Mouse (Mus musculus) layer of hippocampus, postnatal 36 days (tissue): Measurements from ENCODE around the gene Lhfp. TPM values are rescaled to one million over a fixed set of nuclear protein-coding genes. Genes with fewer than 3 reads are reported as not detected.

ENCODE experiments used
- DNase-seq, 2 experiments: peaks; one replicate each; pipeline ENCODE4 v3.0.0; 2022
- total RNA-seq, 2 experiments: library from RNA; stranded (reverse); gene quantifications; 2 replicates each; pipeline ENCODE4 v1.2.3; 2021

Gene Lhfp
- total RNA-seq, 2 experiments from 2014 or later = 18.1 to 19.9 TPM

DNA sequence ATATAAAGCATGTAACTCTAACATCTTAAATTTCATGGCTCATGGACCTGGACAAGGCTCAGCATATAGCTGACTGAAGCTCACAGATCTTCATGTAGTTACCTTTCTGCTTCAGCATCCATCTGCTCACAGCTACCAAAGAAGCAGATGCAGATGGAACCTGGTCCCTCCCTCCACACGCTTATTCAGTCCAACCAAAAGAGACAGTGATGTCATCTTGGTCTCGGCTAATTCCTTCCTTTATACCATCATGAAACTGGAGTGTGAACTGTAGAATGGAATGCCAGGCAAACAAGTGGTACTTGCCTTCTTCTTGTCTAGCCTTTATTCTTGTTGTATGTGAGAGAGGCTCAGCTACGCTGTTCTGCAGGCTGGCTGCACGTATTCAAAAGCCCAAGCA is 173.1 kb downstream of the Lhfp start:
- DNase-seq = no peak

DNA sequence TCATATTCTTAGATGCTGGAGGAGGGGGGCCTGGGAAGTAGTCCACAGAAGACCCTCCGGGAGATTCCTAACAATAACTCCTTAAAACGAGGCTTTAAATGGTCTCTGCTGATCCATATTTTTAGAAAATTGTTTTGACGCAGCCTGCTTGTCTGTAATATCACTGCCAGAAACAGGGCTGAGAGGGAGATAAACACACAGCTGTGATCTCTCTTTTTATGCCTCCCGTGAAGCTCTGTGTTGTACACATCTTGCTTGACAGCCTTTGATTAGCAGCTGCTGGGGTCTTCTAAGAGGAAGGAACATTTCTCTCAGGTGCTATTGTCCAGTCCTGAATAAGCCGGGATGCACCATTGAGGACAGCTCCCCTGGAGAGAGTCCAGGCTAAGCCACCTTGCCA is 176.4 kb downstream of the Lhfp start:
- no peak for DNase-seq

DNA sequence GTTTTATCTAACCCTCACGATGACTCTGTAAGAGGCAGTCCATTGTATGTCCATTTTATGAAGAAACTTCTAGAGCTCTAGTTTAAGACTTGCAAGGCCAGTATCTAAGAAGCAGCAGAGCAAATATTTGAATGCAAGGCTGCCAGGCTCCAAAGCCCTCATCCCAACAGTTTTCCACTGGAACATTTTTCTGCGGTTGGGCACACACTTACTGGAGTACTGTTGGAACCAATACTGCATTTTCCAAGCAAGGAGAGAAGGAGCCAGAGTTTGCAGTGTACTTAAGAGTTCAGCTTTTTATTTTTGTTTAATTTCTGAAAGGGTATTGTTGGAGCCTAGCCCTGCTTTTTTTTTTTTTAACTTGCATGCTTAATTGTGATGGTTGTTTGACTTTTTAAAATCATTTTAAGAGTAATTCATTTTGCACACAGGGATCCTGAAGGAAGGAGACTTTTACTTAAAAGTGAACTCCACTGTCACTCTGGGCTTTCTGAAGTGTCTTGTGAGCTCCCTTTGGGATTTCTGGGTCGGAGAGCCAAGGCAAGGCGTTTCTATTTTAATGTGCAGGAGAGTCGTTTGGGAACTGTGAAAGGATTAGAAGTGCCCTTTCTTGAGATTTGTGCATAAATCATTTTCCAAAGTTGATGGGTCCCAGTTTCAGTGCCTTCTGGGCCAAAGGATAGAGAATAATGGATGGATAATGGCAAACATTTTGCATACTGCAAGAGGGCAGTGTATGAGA is 180.4 kb downstream of the Lhfp start:
- no peak for DNase-seq

DNA sequence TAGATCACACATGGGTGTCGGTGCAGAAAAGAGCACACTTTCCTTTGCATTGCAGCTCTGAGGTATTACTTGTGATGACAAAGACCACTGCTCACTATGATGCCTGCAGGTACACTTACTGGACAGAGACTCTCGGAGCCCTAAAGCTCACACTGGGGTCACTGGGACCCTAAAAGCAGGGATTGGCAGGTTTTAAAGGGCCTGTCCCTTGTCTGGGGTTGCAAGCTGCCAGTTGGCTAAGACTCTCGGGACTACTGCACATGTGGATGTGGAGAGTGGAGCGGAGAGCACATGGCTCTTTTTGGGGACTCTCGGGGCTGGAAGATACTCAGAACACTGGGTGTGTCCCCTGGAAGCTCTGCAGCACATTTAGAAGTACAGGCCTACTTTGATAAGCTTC is 182.8 kb downstream of the Lhfp start:
- no peak for DNase-seq

DNA sequence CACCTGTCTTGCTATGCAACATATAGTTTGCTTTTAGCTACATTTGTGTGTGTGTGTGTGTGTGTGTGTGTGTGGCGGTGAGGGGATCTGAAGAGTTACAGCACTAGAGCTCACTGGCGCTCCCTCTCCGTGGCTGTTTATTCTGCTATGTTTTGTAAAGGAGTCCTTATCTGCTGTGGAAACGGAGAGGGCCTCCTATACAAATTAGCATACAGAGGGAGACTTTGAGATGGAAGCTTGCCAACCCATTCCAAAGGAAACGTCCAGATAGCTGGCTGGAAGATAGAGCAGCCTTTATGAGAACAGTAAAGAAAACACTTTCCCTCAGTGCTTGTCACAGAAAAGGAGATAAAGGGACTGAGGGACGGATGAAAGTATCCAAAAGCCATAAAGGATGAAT is 184.4 kb downstream of the Lhfp start:
- DNase-seq = no peak

DNA sequence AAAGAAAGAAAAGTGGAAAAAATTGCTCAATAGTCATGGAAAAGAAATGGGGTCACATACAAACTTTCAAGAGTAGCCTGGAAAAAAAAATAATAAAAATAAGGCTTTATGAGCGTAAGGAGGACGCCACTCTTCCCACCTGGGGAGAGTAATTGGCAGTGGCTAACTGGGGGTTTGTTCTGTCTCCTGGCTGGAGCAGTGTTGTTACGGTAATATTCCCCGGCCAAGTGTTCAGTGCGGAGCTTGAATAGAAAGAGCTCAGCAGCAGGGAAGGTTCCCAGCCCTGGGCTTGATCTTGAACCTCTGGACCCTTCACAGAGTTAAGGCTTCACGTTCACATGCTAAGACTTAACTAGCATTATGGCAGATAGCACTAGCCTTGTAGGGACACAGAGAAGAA is 184.9 kb downstream of the Lhfp start:
- no peak for DNase-seq

DNA sequence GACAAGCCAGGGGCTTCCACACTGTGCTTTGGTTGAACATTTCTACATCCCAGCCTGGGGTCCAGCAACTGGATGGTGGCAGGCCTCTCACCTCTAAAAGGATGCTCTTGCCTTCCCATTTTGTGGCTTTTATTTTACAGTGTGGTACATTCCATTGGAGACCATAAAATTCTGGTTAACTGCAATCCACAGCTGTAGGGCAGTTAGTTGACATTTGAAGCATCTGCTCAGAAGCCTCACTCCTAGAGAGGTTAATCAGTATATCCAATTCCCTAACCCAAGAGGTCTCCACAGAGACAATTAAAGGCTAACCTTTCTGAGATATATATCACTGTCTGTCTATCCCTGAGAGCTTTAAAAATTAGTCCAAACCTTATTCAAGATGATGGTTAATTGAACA is 186.5 kb downstream of the Lhfp start:
- no peak for DNase-seq

DNA sequence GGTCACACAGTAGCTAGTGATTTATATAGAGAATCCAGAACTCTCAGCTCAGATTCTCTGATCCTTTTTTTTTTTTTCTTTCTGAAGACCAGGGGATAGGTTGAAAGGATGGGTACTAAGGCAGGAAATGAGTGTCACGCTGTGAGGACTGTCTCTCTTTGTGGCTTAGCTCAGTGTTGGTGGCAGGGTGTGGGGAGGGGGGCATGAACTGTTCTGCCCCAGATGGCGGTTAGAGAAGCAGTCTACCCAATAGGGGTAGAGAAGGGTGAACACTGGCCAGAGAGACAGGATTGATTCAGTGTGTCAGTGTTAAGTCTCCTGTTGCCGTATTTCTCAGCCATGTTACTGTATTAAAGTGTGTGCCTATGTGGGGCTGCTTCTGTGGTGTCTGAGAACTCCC is 189.2 kb downstream of the Lhfp start:
- DNase-seq = no peak

DNA sequence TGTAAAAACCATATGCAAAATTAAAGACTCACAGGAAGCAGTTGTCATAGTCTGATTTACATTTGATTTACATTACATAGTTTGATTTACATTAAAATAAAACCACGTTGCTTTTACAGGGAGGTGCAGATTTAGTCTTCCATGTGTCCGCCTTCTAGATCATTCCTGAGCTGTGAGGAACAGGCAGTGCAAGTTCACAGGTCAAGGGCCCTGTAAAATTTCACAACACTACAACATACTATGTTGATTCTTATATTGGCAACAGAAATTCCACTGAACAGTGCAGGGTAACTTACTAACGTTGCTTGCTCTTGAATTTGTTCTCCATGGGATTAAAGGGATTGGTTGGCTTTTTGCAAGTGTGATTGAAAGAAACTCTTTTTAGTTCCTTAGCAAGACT is 189.8 kb downstream of the Lhfp start:
- no peak for DNase-seq

DNA sequence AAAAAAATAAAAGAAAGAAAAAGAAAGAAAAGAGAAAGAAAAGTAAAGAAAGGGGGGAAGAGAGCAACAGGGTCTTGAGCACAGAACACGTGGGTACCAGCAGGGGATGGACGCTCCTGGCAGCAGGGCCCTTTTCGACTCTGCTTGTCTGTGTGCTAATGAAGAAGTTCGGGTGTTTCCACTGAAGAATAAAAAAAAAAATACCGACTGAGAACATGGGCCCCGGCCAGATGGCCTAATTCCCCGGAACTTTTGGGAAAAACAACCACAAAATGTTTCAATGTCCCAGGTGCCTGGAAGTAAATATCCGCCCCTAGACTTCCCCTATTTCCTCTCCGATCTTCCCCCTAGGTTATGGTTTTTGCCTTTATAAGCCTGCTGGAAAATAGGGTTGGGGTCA is 191.1 kb downstream of the Lhfp start:
- DNase-seq = peak in 1 of 2 experiments; percentile 14

DNA sequence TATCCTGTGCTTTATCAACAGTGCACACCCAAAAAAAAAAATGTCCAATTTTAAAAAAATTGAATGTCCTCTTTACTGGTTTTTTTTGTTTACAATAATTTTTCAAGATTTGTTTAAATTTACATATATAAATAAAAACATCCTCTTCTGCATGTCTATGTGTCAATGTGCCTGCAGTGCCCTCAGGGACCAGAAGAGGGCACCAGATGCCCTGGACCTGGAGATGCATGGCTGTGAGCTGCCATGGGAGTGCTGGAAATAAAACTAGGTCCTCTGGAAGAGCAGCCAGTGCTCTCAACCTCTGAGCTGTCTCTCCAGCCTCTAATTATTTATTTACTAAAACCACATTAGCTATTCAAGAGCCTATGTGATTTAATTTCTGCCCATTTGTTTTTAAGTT is 193.4 kb downstream of the Lhfp start:
- DNase-seq = no peak

DNA sequence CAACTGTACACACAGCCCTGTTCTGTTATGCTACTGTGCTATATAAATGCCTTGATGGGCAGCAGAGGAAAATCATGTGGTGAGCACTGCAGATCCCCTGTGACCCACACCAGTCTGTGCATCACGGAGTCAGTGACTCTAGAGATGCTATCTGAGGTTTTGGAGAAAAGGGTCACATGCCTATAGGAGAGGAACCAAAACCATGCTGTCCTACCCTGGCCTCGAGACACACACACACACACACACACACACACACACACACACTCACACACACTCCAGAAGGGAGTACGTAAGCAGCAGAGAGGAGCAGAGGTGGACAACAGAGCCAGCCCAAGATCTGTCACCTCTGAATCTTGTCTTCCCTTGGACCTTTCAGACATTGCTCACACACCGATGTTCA is 195.1 kb downstream of the Lhfp start:
- DNase-seq = no peak

DNA sequence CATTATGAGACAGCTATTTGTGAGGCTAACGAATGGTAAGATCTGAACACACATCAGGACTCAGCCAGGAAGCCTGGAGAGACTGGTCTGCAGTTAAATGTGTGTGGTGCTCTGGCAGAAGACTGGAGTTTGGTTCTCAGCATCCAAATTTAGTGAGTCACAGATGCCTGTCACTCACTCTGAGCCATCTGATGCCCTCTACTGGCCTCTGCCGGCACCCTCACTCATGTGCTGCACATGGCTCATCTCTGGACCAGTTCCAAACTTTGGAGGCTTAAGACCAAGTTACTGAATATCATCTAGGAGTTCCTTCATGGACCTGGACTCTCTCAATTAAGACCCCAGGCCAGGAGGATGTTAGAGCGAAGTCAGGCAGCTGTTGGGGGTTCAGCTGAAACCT is 198.8 kb downstream of the Lhfp start:
- DNase-seq = no peak

DNA sequence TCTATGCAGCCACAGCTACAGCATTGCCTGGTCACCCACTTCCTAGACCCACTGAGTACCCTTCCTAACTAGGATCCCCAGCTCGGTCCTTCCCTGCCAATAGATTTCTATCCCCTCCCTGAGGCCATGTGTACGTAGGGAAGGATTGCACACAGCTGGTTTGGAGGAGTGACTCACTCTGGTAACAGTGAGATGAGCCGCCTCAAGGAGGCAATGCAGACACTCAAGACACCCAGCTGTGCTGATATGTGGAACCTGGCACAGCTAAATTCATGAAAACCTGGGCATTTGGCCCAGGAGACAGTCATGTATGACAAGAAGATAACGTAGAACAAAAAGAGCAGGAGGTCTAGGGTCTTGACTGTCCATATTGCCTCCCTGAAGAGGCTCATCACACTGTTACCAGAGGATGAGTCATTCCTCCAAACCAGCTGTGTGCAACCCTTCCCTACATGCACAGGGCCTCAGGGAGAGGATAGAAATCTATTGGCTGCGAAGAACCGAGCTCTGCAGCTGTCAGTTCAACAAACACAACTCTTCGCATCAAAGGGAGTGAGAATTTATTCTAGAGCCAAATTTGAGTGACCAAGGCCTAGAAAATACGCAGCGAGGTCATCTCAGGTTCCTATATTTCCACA is 204.4 kb downstream of the Lhfp start:
- no peak for DNase-seq

DNA sequence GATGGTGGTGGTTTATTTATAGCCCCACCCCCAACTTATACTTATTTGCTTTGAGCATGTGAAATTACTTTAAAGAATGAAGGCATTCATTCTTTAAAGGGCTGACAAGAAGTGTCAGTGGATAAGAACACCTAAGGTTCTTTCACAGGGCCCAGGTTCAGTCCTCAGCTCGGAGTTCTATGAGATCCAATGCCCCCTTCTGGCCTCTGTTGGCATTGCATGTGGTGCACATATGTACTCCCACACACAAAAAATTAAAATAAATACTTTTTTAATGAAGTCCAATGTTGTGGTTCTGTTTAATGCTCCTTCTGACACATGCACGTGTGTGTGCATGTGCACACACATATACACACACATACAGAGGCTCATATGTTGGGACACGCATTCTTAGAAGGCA is 205.8 kb downstream of the Lhfp start:
- DNase-seq = peak in 1 of 2 experiments; percentile 12

DNA sequence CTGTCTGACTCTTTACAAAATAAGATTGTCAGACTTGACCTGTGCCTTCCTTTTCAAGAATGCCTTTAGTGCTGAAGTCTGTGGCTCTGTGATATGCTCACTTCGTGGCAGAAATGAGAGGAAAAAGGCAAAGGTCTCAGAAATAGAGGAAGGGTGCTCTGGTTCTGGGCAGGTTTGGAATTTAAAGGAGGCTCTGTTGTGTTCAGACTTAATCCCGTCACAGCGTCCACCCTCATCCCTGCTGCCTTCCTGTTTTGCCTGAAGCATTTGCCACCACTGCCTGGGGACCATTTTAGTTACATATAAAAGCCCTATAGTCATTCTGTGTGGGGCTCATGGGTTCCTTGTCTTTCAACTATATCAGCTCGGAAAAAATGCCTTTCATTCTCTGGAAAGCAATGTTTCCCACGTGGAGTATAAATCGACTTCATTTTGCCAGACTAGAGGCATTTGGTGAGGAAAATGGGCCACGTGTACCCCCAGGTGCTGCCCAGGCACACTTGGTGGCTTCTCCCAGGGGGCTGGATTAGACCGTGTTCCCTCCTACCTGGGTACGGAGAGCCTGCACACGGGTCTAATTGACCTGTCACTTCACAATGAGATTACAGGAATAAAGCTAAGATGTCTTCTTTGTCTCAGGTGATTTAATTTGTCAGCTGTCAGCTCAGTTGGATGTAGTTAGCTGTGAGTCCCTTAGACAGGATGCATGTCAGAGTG is 207.0 kb downstream of the Lhfp start:
- no peak for DNase-seq

DNA sequence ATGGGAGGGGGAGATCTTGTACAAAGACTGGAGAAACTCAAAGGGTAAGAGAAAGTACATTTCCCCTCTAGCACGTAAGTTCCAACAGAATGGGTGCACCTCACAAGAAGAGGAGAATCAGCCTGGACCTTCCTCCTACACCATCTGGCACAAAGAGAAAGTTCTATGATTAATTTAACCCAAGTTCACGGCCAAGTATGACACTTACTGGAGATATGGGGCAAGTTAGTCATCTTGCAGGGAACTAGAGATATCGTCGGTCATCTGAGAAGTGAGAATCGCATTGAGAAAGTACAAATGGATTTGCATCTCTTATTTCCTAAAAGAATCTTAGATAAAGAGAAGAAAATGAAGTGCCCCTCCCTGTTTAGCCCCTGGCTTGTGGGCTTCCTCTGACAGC is 211.2 kb downstream of the Lhfp start:
- no peak for DNase-seq

DNA sequence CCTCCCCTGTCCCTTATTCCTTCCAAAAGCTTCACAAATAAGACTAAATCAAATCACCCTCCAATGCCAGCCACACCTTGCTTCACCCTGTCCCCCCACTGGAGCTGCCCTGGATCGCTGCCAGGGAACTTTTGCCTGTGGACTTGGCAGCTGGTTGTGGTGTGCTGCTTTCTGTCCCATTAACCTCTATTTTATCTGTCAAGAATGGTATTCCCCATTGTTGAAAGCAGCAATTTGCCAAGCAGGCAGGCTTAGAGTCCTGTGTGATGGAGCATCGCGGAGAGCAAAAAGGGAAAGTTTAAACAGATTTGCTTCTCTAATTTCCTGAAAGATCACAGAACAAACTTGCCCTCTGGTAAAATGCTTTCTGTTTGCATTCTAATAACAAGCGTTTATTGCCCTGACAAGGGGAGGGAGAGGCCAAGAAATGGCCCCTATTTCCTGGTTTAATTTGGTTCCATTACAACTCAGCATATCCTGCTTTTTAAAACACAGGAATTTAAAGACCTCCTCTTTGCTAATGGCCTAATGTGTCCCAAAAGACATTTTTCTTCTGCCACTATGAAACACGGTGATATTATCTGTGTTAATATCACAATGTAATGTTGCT is 212.0 kb downstream of the Lhfp start:
- DNase-seq = no peak

DNA sequence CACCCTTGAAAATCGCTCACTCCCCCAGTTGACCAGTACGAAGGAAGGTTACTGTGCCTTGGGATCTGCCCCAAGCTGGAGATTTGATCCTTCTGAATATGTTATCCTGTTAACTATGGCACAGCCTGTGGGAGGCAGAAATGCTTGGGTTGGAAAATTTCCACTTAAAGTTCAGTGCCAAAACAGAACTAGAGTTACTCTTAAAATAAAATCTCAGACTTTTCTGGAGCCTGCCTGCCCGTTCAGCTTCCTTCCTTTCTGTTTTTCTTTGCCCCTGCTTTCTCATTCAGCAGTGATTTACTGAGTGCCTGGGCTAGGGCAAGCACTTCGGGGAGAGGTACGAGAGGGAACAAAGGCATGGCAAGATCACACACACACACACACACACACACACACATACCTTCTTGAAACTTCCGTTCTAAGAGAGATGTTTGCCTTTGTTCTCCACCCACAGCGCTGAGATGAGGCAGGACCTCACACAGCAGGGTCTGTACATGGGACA is 217.4 kb downstream of the Lhfp start:
- DNase-seq = no peak

DNA sequence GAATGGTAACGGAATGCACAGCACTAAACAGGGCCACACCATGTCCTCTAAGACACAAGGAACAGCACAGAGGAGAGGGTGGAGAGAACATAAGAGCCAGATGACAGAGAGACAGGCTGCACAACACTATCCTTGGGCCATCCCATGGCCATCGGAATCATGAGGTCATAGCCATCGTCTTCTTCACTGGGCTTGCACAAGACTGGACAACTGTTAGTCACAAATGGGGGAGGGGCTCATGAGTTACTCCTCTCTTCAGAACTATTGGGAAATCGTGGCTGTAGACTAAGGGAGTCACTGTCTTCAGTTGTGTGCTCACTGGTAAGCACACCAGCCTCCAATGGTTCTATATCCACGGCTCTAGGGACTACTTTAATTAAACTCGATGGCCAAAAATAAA is 224.8 kb downstream of the Lhfp start:
- no peak for DNase-seq

DNA sequence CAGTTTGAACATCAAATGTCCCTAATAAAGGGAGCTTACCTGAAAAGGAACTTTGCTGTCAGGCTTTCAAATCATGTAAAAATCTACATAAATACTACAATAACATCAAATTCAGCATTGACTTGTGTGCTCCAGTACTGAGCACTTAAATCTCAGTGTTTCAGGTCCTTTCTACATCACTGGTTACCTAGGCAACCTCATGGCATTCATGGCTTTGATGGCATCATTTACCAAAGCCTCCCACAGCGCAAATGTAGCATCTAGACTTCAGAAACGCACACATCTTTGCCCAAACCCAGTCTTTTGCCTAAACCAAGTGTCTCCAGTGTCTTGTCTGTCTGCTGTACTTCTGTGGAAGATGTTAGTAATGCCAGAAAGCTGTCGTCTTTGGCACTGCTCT is 225.7 kb downstream of the Lhfp start:
- DNase-seq = no peak

DNA sequence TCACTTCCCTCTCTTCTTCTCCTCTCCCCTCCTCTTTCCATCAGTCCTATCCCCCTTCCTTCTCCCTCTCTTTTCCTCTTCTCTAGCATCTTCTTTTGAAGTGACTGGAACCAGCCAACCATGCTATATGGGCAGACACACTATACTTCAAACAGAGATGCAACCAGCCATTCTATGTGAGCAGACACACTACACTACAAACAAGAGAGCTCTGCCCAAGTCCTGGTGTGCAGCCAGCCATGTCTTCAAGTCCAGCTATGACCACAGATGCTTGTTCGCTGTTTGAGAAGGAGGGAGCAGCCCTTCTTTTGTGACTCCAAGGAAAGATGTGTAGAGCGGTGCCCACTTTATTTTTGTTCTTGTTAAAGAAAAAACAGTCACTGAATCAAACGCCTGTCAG is 231.9 kb downstream of the Lhfp start:
- DNase-seq = no peak

DNA sequence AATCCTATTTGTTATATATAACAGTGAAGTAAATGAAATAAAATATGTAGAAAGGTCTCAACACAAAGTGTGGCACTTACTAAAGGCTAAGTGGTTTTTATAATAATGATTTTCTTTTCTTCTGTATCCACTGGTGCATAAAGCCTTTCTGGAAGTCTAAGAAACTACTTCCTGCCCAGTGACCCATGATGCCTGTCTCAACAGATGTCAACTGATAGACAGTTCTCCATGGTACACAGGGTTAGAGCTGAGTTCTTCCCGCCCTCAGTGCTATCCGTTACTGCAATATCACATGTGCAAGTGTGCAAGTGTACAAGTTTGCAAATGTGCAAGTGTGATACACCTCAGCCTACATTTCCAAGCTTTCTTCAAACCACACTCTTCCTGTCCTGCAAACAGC is 236.7 kb downstream of the Lhfp start:
- no peak for DNase-seq
